Mouse (Mus musculus) heart, postnatal 10 days (tissue): ENCODE results near the gene Olfr685. TPM values are rescaled to one million over a fixed set of nuclear protein-coding genes. Genes with fewer than 3 reads are reported as not detected.

ENCODE experiments used
- DNase-seq, 2 experiments: peaks; one replicate each; pipeline ENCODE4 v3.0.0; 2021
- intact Hi-C: fragments of 180-260 bp; cut with DNase I; formaldehyde crosslinking; loops from one replicate; pipeline ENCODE4 v1.15.1; 2025
- total RNA-seq, 2 experiments: library from RNA; stranded (reverse); gene quantifications; 2 replicates each; pipeline ENCODE4 v1.2.3; 2021

Olfr685 gene
- total RNA-seq = not detected

- DNase-seq = no peak
- intact Hi-C loops = no loop called here
These were observed at the start of gene Olfr685 for GRCm38 (mm10) chr7:105185912-105186311. Olfr685 (minus strand) TSS chr7:105186012.

GRCm38 (mm10) chr7:105229386-105229785 is 43.6 kb upstream of the Olfr685 start:
- intact Hi-C loops = loop anchor here (5.0 kb wide), 1 partner anchor 248 kb away; no protein-coding TSS in a partner anchor
- peak in 1 of 2 experiments; percentile 9 for DNase-seq

DNA sequence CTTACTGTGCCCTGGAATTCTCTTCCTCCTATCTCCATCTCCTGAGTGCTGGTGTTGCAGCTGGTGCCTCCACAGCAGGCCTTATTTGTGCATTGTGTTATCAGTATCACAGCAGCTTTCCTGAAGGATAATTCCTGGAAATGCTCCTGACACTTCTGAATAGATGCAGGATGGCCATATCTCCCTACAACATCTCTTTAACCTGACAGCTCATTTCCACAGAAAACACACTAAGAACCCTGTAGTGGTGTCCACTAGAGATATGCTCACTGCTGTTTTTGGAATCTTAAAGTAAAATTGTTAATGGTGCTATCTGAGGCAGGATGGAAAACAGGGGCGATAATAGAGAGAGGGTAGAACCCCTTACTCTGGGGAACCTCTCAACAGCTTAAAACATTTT is 42.3 kb upstream of the Olfr685 start:
- intact Hi-C loops = loop anchor here (5.0 kb wide), 1 partner anchor 249 kb away; no protein-coding TSS in a partner anchor
- DNase-seq = peak; percentile 22 to 37

DNA sequence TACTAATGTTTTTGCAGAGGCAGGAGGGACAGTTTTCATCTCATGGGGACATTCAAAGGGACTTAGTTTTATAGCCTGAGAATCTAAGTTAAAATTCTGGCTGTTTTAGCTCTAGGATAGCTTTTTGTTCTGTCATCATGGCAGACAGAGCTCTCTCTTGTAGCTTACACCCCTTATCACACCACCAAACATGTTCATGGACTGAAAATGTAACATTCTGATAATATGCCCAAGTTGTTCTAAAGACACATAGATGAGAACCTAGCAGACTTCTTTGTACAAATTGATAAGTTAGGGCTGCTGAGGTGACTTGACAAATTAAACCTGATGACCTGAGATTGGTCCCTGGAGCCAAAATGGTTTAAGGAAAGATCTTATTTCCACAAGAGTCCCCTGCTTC is 40.9 kb upstream of the Olfr685 start:
- DNase-seq = no peak
- intact Hi-C loops = loop anchor here (5.0 kb wide), 1 partner anchor 251 kb away; no protein-coding TSS in a partner anchor

- intact Hi-C loops = loop anchor here (5.0 kb wide), 1 partner anchor 251 kb away; no protein-coding TSS in a partner anchor
- DNase-seq = no peak
These were observed 40.3 kb upstream of the Olfr685 start for GRCm38 (mm10) chr7:105226072-105226471.

DNA sequence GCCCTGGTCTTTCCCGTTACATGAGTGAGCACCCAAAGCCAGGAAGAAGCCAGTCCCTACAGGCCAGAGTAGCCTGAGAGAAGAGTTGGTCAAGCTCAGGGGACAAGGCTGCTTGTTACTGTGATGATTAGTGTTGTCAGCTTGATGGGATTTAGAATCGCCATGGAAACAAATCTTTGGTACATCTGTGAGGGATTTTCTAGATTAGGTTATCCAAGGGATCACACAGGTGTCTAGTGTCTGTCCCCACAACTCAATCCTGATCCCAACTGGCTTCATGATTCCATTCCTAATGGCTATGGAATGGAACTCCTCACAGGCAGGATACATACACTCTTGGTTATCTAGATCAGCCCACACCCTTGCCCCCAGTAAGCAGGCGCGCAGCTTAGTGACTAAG is 32.5 kb upstream of the Olfr685 start:
- no peak for DNase-seq
- intact Hi-C loops = no loop called here

DNA sequence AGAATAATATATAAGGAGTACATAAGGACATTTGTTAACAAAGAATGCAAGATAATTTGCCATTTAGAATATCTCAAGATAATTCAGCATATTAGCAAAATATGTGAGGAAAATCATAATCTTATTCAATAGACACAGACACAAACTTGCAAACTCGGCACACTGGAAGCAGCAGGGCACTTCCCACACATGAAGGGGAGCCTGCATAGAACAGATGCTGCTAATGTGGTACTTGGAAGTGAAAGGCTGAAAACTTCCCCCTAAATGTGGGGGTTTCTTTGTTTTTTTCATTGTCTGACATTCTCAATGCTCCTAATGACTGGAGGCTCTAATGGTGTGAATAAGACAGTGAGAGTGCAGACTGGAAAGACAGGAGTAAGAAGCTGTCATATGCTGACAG is 28.9 kb upstream of the Olfr685 start:
- intact Hi-C loops = no loop called here
- DNase-seq = no peak

DNA sequence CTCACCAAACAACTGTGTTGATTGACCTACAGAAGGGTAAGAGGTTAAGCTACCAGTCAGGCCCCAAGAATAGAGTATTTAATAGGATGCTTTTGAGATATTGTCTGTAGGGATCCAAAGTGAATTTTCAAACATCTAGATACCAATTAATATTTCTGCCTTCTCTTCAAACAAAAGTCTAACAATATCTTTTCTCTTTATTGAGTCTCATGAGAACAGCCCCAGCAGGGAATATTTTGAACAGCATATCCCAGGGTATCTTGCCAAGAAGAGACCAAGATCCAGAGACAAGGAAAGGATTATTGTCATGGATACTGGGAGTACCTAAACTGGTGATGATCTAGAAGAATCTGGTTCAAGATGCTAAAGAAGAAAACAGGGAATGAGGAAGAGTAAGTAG is 21.6 kb upstream of the Olfr685 start, which contains the start of gene Olfr686:
Olfr686 (minus strand) TSS at position 101 of the 400 bp plus-strand sequence.
- intact Hi-C loops = no loop called here
- no peak for DNase-seq

DNA sequence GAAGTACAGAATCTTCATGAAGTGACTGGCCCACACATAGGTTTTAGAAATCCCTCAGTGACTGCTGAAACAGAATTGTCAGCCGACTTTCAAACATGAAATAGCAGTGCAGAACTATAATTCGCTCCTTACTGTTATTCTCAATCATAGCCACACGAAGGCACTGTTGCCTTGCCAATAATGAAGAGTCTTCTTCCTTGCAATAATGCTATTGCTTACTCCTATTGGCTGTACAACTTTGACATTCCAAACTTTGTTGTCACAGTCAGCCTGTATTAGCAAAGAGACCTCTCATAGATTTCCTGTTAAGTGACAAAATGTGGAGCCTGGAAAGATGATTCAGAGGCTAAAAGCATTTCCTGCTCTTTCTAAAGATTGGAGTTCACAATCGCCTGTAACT is 15.0 kb downstream of the Olfr685 start:
- intact Hi-C loops = loop anchor here (1.0 to 5.0 kb wide), 3 partner anchors 154 to 345 kb away; no protein-coding TSS in a partner anchor
- peak; percentile 25 to 39 for DNase-seq

DNA sequence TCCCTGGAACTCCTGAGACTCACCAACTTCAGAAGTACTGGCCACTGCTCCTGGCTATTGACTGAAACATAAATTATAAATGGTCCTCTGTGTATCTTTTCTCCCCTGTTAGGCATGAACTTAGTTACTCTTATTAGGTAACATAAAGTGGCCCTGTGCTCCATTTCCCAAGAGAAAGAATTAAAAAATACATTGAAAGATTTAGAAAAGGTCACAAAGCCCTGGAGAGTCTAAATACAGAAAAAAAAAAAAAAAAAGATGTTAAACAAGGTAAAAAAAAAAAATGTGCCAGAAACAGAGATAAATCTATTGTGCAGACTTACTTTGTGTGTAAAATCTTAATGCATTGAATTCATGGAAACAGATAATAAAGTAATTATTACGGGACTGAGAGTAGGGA is 22.3 kb downstream of the Olfr685 start, which contains the start of gene Olfr684:
Olfr684 (minus strand) TSS at position 101 of the 400 bp plus-strand sequence.
- DNase-seq = no peak
- intact Hi-C loops = no loop called here

- intact Hi-C loops = no loop called here
- no peak for DNase-seq
These were observed 38.9 kb downstream of the Olfr685 start, which contains the start of gene Olfr683 for GRCm38 (mm10) chr7:105146912-105147311. Olfr683 (minus strand) TSS chr7:105147012.

- DNase-seq = no peak
- intact Hi-C loops = no loop called here
These were observed 44.5 kb downstream of the Olfr685 start for GRCm38 (mm10) chr7:105141275-105141674.

Other genes with a start within 250 kb of the Olfr685 start
- not detected for gene Olfr670, start 223.4 kb downstream of the Olfr685 start, total RNA-seq
- not detected for gene Olfr671, start 206.9 kb downstream of the Olfr685 start, total RNA-seq
- gene Olfr672, start 184.0 kb downstream of the Olfr685 start, total RNA-seq = not detected
- gene Olfr675, start 157.6 kb downstream of the Olfr685 start, total RNA-seq = not detected
- gene Olfr676, start 153.3 kb downstream of the Olfr685 start, total RNA-seq = not detected
- gene Olfr677, start 134.6 kb downstream of the Olfr685 start, total RNA-seq = not detected
- not detected for gene Olfr678, start 121.5 kb downstream of the Olfr685 start, total RNA-seq
- not detected for gene Olfr679, start 104.8 kb downstream of the Olfr685 start, total RNA-seq
- gene Olfr680-ps1, start 93.2 kb downstream of the Olfr685 start, total RNA-seq = not detected
- gene Olfr681, start 69.2 kb downstream of the Olfr685 start, total RNA-seq = not detected
- gene Olfr683, start 39.0 kb downstream of the Olfr685 start, total RNA-seq = not detected
- not detected for gene Olfr684, start 22.4 kb downstream of the Olfr685 start, total RNA-seq
- not detected for gene Olfr686, start 21.5 kb upstream of the Olfr685 start, total RNA-seq
- gene Olfr688, start 102.1 kb upstream of the Olfr685 start, total RNA-seq = not detected
- gene Olfr689, start 125.2 kb upstream of the Olfr685 start, total RNA-seq = not detected
- gene Olfr690, start 148.1 kb upstream of the Olfr685 start, total RNA-seq = not detected
- gene Olfr691, start 156.3 kb upstream of the Olfr685 start, total RNA-seq = under 1 TPM in 1 of 2 experiments, not detected in 1; 0.17 TPM
- not detected for gene Olfr692, start 182.2 kb upstream of the Olfr685 start, total RNA-seq
- gene Gm5901, start 189.0 kb upstream of the Olfr685 start, total RNA-seq = not detected
- 10 to 100 TPM; 25.8 to 26.1 TPM for gene Fam160a2, start 214.0 kb upstream of the Olfr685 start, total RNA-seq
- not detected for gene Cnga4, start 218.6 kb upstream of the Olfr685 start, total RNA-seq
- not detected for gene Cckbr, start 239.7 kb upstream of the Olfr685 start, total RNA-seq